Mouse (Mus musculus) forebrain, embryonic 11.5 days (tissue): ENCODE data around the gene Arrdc1. TPM values are rescaled to one million over a fixed set of nuclear protein-coding genes. Genes with fewer than 3 reads are reported as not detected.

Experiments used
- microRNA-seq: library from miRNA; unstranded; fragments of <30 nt; microRNA quantifications from one replicate; pipeline ENCODE4, GENCODE M21; 2016; ENCODE audit not compliant: insufficient number of aligned reads
- polyA plus RNA-seq: library from polyadenylated mRNA; unstranded; fragments of >200 nt; fragmentation: Nextera tagmentation; extraction: Ambion mirVana; gene quantifications from 2 replicates; pipeline ENCODE4 v1.2.1, GENCODE M21; 2014

Gene Arrdc1
- polyA plus RNA-seq, 1 experiment from 2014 or later: 14.1 TPM

Small RNA genes within 50 kb of the gene (microRNA-seq; reads per million reads assigned to microRNA genes)
- not detected for gene Gm22875

Other genes starting within 250 kb of the Arrdc1 start
- 1.6 and 1.8 TPM in 2 replicates for gene Cacna1b, start 172.1 kb downstream of the Arrdc1 start, polyA plus RNA-seq
- gene Ehmt1, start 15.6 kb downstream of the Arrdc1 start, polyA plus RNA-seq: 123 and 130 TPM in 2 replicates
- 38.2 and 40.1 TPM in 2 replicates for gene Zmynd19, start 14.5 kb upstream of the Arrdc1 start, polyA plus RNA-seq
- 32.4 and 34.6 TPM in 2 replicates for gene Dph7, start 27.1 kb upstream of the Arrdc1 start, polyA plus RNA-seq
- gene Mrpl41, start 39.8 kb upstream of the Arrdc1 start, polyA plus RNA-seq: 130 and 141 TPM in 2 replicates
- gene Pnpla7, start 40.8 kb upstream of the Arrdc1 start, polyA plus RNA-seq: 3.3 and 4.5 TPM in 2 replicates
- 68.0 and 81.2 TPM in 2 replicates for gene Nsmf, start 119.1 kb upstream of the Arrdc1 start, polyA plus RNA-seq
- not detected in 2 replicates for gene Entpd8, start 145.1 kb upstream of the Arrdc1 start, polyA plus RNA-seq
- 0.31 TPM in 1 of 2 replicates, not detected in the other for gene Noxa1, start 159.9 kb upstream of the Arrdc1 start, polyA plus RNA-seq
- 63.6 and 72.1 TPM in 2 replicates for gene Nrarp, start 245.5 kb upstream of the Arrdc1 start, polyA plus RNA-seq